Mouse (Mus musculus) small intestine, adult 10 weeks (tissue): Measurements from ENCODE around the gene Slc6a13. TPM values are rescaled to one million over a fixed set of nuclear protein-coding genes. Genes with fewer than 3 reads are reported as not detected.

Source experiments
- polyA plus RNA-seq: library from polyadenylated mRNA; stranded (reverse); fragments of 350-450 nt; fragmentation: Illumina TruSeq; extraction: RNeasy Lipid Tissue Mini Kit (QIAGEN cat#74804); gene quantifications from one replicate; pipeline ENCODE4 v1.2.3, GENCODE M21; 2014; ENCODE audit warnings: low replicate concordance

Slc6a13 gene
- not detected for polyA plus RNA-seq

DNA sequence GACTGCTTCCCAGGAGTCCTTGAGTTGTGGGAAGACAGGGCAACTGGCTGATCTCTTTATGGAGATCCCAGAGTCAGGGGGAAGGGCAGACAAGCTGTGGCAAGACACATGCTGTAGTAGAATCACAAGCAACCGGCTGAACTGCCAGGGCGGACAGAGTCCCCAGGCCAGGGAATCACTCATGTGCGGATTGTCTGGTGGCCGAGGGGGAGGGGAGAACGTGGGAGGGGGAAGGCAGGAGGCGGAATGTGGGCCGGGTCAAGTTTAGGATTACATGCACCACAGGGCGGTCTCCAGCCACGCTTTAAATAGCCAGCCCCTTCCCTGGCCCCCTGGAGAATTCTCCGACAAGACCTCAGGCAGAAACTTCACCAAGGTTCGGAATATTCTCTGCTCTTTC, at the start of gene Slc6a13:
Gene Slc6a13 (plus strand): TSS at position 274 of the 400 bp plus-strand sequence.

GRCm38 (mm10) chr6:121343026-121343770, 43.2 kb downstream of the Slc6a13 start, which contains the start of gene Slc6a12:
Slc6a12 (plus strand) TSS chr6:121343076.

Other genes starting within 250 kb of the Slc6a13 start
- gene Mical3, start 169.2 kb upstream of the Slc6a13 start, polyA plus RNA-seq: 2.7 TPM
- gene Pex26, start 116.6 kb upstream of the Slc6a13 start, polyA plus RNA-seq: 2.3 TPM
- gene Tuba8, start 89.5 kb upstream of the Slc6a13 start, polyA plus RNA-seq: not detected
- 9.8 TPM for gene Usp18, start 54.3 kb upstream of the Slc6a13 start, polyA plus RNA-seq
- not detected for gene Slc6a12, start 42.8 kb downstream of the Slc6a13 start, polyA plus RNA-seq
- gene Iqsec3, start 173.5 kb downstream of the Slc6a13 start, polyA plus RNA-seq: 0.07 TPM